Mouse (Mus musculus): Measurements from ENCODE around the gene Gm7534. TPM values are rescaled to one million over a fixed set of nuclear protein-coding genes. Genes with fewer than 3 reads are reported as not detected.

The Gm7534 gene
- not detected in 2 replicates for polyA plus RNA-seq (2012; rRNA removed)

GRCm38 (mm10) chr4:134202904-134203303 lies at the start of gene Gm7534:
Gm7534 (minus strand) TSS chr4:134203004.
- no peaks in the 10 kb centered on the region; the same call in 1 of the 2 replicates for H3K27me3 ChIP-seq (ENCODE audit: control insufficient read depth, insufficient read depth, low read length)
- WGBS = 87% methylated on average over 4 of the region's 4 CpGs
- TF ChIP-seq CTCF (IDR thresholded peaks at IDR 0.05; ENCODE audit: borderline replicate concordance, insufficient read depth, low read depth, low read length) = no peak
- TF ChIP-seq POLR2A (IDR thresholded peaks at IDR 0.05; ENCODE audit: borderline replicate concordance, insufficient read depth, low read length) = no peak
- no peak within 1 kb of the TSS for H3K4me3 ChIP-seq (replicated peaks; ENCODE audit: insufficient read depth, low read depth, low read length)
- no peak within 1 kb of the TSS for H3K27ac ChIP-seq (ENCODE audit: insufficient read depth, low read length)
- DNase-seq = no peak
- H3K4me1 ChIP-seq (ENCODE audit: control insufficient read depth, insufficient read depth, low read length) = no peaks in the 10 kb centered on the region

- H3K27me3 ChIP-seq (ENCODE audit: control insufficient read depth, insufficient read depth, low read length) = peaks cover 2% of the 10 kb centered on the region; the same call in 1 of the 2 replicates
- H3K27ac ChIP-seq (ENCODE audit: insufficient read depth, low read length) = no peak overlapping the region
- no peak overlapping the region for H3K4me3 ChIP-seq (replicated peaks; ENCODE audit: insufficient read depth, low read depth, low read length)
- no peak for TF ChIP-seq POLR2A (IDR thresholded peaks at IDR 0.05; ENCODE audit: borderline replicate concordance, insufficient read depth, low read length)
- no peak for TF ChIP-seq CTCF (IDR thresholded peaks at IDR 0.05; ENCODE audit: borderline replicate concordance, insufficient read depth, low read depth, low read length)
- DNase-seq = no peak
- no peaks in the 10 kb centered on the region for H3K4me1 ChIP-seq (ENCODE audit: control insufficient read depth, insufficient read depth, low read length)
- 35% methylated on average over 22 of the region's 22 CpGs for WGBS
Measured at GRCm38 (mm10) chr4:134252131-134252910, 49.5 kb upstream of the Gm7534 start.

DNA sequence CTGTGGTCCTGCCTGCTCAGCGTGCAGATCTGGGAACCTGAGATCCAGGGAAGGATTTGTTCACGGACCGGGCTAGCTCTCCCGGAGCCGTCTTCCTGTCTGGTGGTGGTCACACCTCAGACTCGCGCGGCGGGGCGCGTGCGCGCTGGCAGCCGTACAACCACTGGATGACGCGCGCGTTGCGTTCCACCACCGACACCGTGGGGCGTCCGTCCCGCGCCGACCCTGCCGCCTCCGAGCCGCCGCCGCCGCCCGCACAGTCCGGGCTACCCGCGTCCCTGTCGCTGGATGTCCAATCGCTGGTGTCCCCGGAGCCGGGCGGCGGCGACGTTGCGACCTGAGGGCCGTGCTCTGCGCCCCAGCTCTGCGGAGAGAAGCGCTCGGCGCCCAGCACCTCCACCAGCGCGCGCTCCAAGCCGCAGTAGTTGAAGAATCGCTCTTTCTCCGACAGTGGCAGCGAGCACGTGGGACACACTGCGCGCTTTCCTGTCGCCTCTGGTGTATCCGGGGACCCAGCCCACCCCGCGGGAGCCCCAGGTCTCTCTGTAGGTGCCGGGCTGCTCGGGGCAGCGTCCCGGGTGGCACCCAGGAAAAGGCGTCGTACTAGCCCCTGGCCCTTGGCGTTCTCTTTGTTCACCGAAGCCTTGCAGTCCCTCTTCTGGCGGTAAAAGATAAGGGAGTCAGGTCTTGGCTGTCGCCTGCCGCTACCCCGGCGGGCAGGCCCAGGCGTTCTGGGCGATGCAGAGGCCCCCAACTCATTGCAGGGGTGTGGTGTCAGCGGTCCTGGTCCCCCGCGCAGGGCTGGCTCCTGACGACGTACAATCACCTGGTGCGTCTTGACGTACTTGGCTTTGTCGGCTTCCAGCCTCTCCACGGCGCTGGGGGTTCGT lies 48.7 kb upstream of the Gm7534 start:
- H3K27ac ChIP-seq (ENCODE audit: insufficient read depth, low read length) = no peak overlapping the region
- H3K4me3 ChIP-seq (replicated peaks; ENCODE audit: insufficient read depth, low read depth, low read length) = peak overlapping the region; percentile 32
- DNase-seq = peak; percentile 28 to 33
- peaks cover 2% of the 10 kb centered on the region; the same call in 1 of the 2 replicates for H3K27me3 ChIP-seq (ENCODE audit: control insufficient read depth, insufficient read depth, low read length)
- H3K4me1 ChIP-seq (ENCODE audit: control insufficient read depth, insufficient read depth, low read length) = no peaks in the 10 kb centered on the region
- TF ChIP-seq POLR2A (IDR thresholded peaks at IDR 0.05; ENCODE audit: borderline replicate concordance, insufficient read depth, low read length) = no peak
- TF ChIP-seq CTCF (IDR thresholded peaks at IDR 0.05; ENCODE audit: borderline replicate concordance, insufficient read depth, low read depth, low read length) = no peak
- WGBS = 2% methylated on average over 90 of the region's 91 CpGs

GRCm38 (mm10) chr4:134250930-134251240 lies 48.1 kb upstream of the Gm7534 start:
- WGBS = 10% methylated on average over 10 of the region's 10 CpGs
- Histone ChIP-seq H3K27me3 (ENCODE audit: control insufficient read depth, insufficient read depth, low read length) (peaks cover 2% of the 10 kb centered on the region; the same call in 1 of the 2 replicates), H3K27ac (ENCODE audit: insufficient read depth, low read length) (no peak overlapping the region), H3K4me1 (ENCODE audit: control insufficient read depth, insufficient read depth, low read length) (no peaks in the 10 kb centered on the region), H3K4me3 (replicated peaks; ENCODE audit: insufficient read depth, low read depth, low read length) (peak overlapping the region; percentile 32)
- peak in 1 of 2 experiments; percentile 17 for DNase-seq
- no peak for TF ChIP-seq CTCF (IDR thresholded peaks at IDR 0.05; ENCODE audit: borderline replicate concordance, insufficient read depth, low read depth, low read length)
- TF ChIP-seq POLR2A (IDR thresholded peaks at IDR 0.05; ENCODE audit: borderline replicate concordance, insufficient read depth, low read length) = no peak

DNA sequence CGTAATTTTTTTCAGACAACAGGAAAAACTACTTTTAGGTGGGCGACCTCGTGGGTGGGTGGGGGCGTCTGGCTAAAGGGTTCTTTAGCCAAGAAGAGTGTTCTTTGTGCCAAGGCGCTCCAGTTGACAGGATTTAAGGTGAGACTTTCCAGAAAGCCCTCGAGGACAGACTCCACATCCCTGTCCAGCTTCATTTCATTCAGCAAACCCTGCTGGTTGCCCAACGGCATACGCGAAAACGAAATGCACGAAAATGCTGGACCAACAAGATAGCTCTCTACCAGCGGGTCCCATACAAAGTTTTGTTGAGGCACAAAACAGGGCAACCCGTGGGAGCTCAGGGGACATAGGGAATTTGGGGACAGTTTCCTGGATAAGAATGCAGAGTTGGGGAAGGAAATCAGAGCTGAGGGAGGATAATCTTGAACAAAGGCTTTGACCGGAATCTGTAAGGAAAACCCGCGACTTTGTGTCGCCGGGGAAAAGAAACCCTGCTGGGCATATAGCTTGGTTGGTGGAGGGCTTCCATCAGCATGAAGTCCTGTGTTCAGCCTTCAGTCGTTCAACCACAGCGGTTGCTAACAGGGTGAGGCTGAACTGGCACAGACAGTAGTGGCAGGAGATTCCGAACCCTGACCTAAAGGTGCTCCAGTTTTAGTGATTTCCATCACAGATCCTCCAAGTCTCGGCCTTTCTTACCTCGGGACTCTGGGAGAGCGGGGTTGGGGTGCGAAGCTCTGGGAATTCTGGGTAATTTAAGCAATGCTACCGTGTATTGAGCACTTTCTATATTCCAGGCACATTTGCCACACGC lies 47.5 kb upstream of the Gm7534 start:
- 10% methylated on average over 27 of the region's 27 CpGs for WGBS
- Histone ChIP-seq H3K4me1 (ENCODE audit: control insufficient read depth, insufficient read depth, low read length) (no peaks in the 10 kb centered on the region), H3K27ac (ENCODE audit: insufficient read depth, low read length) (no peak overlapping the region)

GRCm38 (mm10) chr4:134249651-134250050 lies 46.8 kb upstream of the Gm7534 start:
- H3K4me3 ChIP-seq (replicated peaks; ENCODE audit: insufficient read depth, low read depth, low read length) = peak overlapping the region; percentile 33
- WGBS = under 1% methylated on average over 30 of the region's 30 CpGs
- TF ChIP-seq POLR2A (IDR thresholded peaks at IDR 0.05; ENCODE audit: borderline replicate concordance, insufficient read depth, low read length) (no peak), CTCF (IDR thresholded peaks at IDR 0.05; ENCODE audit: borderline replicate concordance, insufficient read depth, low read depth, low read length) (peak; percentile 33; the same call in 1 of the 2 replicates)
- H3K4me1 ChIP-seq (ENCODE audit: control insufficient read depth, insufficient read depth, low read length) = no peaks in the 10 kb centered on the region
- peaks cover 2% of the 10 kb centered on the region; the same call in 1 of the 2 replicates for H3K27me3 ChIP-seq (ENCODE audit: control insufficient read depth, insufficient read depth, low read length)
- peak; percentile 46 to 70 for DNase-seq
- no peak overlapping the region for H3K27ac ChIP-seq (ENCODE audit: insufficient read depth, low read length)

More for the DNA sequence above, 47.5 kb upstream of the Gm7534 start:
- H3K4me3 ChIP-seq (replicated peaks; ENCODE audit: insufficient read depth, low read depth, low read length) = peak overlapping the region; percentile 33
- H3K27me3 ChIP-seq (ENCODE audit: control insufficient read depth, insufficient read depth, low read length) = peaks cover 2% of the 10 kb centered on the region; the same call in 1 of the 2 replicates
- peak in 1 of 2 experiments; percentile 20 for DNase-seq
- no peak for TF ChIP-seq POLR2A (IDR thresholded peaks at IDR 0.05; ENCODE audit: borderline replicate concordance, insufficient read depth, low read length)
- no peak for TF ChIP-seq CTCF (IDR thresholded peaks at IDR 0.05; ENCODE audit: borderline replicate concordance, insufficient read depth, low read depth, low read length)

- Histone ChIP-seq H3K27ac (ENCODE audit: insufficient read depth, low read length) (no peak within 1 kb of the TSS), H3K27me3 (ENCODE audit: control insufficient read depth, insufficient read depth, low read length) (peaks cover 2% of the 10 kb centered on the region; the same call in 1 of the 2 replicates), H3K4me3 (replicated peaks; ENCODE audit: insufficient read depth, low read depth, low read length) (no peak within 1 kb of the TSS), H3K4me1 (ENCODE audit: control insufficient read depth, insufficient read depth, low read length) (no peaks in the 10 kb centered on the region)
- 5% methylated on average over 7 of the region's 7 CpGs for WGBS
- TF ChIP-seq CTCF (IDR thresholded peaks at IDR 0.05; ENCODE audit: borderline replicate concordance, insufficient read depth, low read depth, low read length) (no peak), POLR2A (IDR thresholded peaks at IDR 0.05; ENCODE audit: borderline replicate concordance, insufficient read depth, low read length) (no peak)
- peak; percentile 32 to 33 for DNase-seq
Measured at GRCm38 (mm10) chr4:134246719-134247258, 44.0 kb upstream of the Gm7534 start, which contains the start of gene Gm30191. Gm30191 (plus strand) TSS chr4:134246935.

Data from cerebellum, adult 2 months (tissue).